14 mouse cellular contexts compared by ENCODE assay signal in genomic region chr9:120115580-120115979, GRCm38 (mm10). TPM values are rescaled to one million over a fixed set of nuclear protein-coding genes. Genes with fewer than 3 reads are reported as not detected.
DNase-seq lines count a peak whose midpoint lies in the region; ATAC-seq and TF ChIP-seq lines count a peak whose summit lies in the region.
"Had no signal": no experiment of that assay in that cellular context is flagged by ENCODE, and none has a peak within 500 bp of the region (broad histone marks: within the 10 kb centered on the region; RNA-seq: fewer than 3 reads in every experiment).

No protein-coding gene starts in this region.

- peaks cover 38% of the 10 kb centered on the region for H3K36me3 ChIP-seq in hindbrain, embryonic 10.5 days
- H3K36me3 ChIP-seq in hindbrain, embryonic 16.5 days (ENCODE audit: control insufficient read depth, insufficient read depth, low read length) = peaks cover 14% of the 10 kb centered on the region

- no peaks in the 10 kb centered on the region for H3K27me3 ChIP-seq in hindbrain, embryonic 10.5 days (ENCODE audit: insufficient read depth, poor library complexity, severe bottlenecking)
- no peaks in the 10 kb centered on the region for H3K27me3 ChIP-seq in hindbrain, embryonic 16.5 days (replicated peaks; ENCODE audit: control insufficient read depth, insufficient read depth, low read length)
- H3K27me3 ChIP-seq in cerebellum, adult 2 months (ENCODE audit: control insufficient read depth, insufficient read depth, low read length) = no peaks in the 10 kb centered on the region
- H3K27me3 ChIP-seq: midbrain, embryonic 12.5 days had no signal

- no peak for DNase-seq in hindbrain, embryonic 10.5 days (ENCODE audit: low spot score)
- peak; percentile 93 for DNase-seq in MEL-GATA-1-ER (ENCODE audit: extremely low read depth, low read depth)
- DNase-seq in cerebellum, adult 2 months = no peak
- DNase-seq in right cerebral cortex, postnatal 25 days = no peak
- DNase-seq in kidney, postnatal 25 days = no peak
- DNase-seq: kidney, adult 11 months; retina, postnatal 1 day; thymus, postnatal 4 days had no signal

- H3K4me2 ChIP-seq in hindbrain, embryonic 16.5 days (ENCODE audit: low read length) = no peak overlapping the region
- H3K4me2 ChIP-seq: midbrain, embryonic 12.5 days had no signal

- WGBS in hindbrain, embryonic 10.5 days = 79% methylated on average over 5 of the region's 5 CpGs
- WGBS in hindbrain, embryonic 16.5 days = 84% methylated on average over 5 of the region's 5 CpGs
- WGBS in cerebellum, adult 2 months = 64% methylated on average over 5 of the region's 5 CpGs

- peaks cover 13% of the 10 kb centered on the region for H3K4me1 ChIP-seq in hindbrain, embryonic 10.5 days (replicated peaks)
- H3K4me1 ChIP-seq in hindbrain, embryonic 16.5 days (ENCODE audit: control insufficient read depth, insufficient read depth, low read depth, low read length) = no peaks in the 10 kb centered on the region; the same call in 1 of the 2 replicates
- H3K4me1 ChIP-seq in cerebellum, adult 2 months (ENCODE audit: control insufficient read depth, insufficient read depth, low read length) = peaks cover 16% of the 10 kb centered on the region

- TF ChIP-seq CTCF in cerebellum, adult 2 months (IDR thresholded peaks at IDR 0.05; ENCODE audit: borderline replicate concordance, insufficient read depth, low read depth, low read length) = no peak

- ATAC-seq in hindbrain, embryonic 16.5 days = no peak
- ATAC-seq in erythroblast, adult 5-6 weeks (replicated peaks; ENCODE audit: low FRiP score, poor library complexity, severe bottlenecking) = peak; percentile 67
- ATAC-seq in megakaryocyte progenitor cell, adult 5-6 weeks (replicated peaks; ENCODE audit: poor library complexity) = peak; percentile 65

- H3K9me3 ChIP-seq in hindbrain, embryonic 10.5 days = no peaks in the 10 kb centered on the region
- H3K9me3 ChIP-seq in hindbrain, embryonic 16.5 days (ENCODE audit: control insufficient read depth, low read length) = no peaks in the 10 kb centered on the region
- H3K9me3 ChIP-seq: midbrain, embryonic 12.5 days had no signal

- peak overlapping the region; percentile 13; the same call in 1 of the 2 replicates for H3K27ac ChIP-seq in hindbrain, embryonic 10.5 days
- no peak overlapping the region for H3K27ac ChIP-seq in hindbrain, embryonic 16.5 days (ENCODE audit: low read depth, low read length)
- no peak overlapping the region for H3K27ac ChIP-seq in cerebellum, adult 2 months (ENCODE audit: insufficient read depth, low read length)
- H3K27ac ChIP-seq: midbrain, embryonic 12.5 days had no signal

- TF ChIP-seq POLR2A in cerebellum, adult 2 months (IDR thresholded peaks at IDR 0.05; ENCODE audit: borderline replicate concordance, insufficient read depth, low read length) = no peak

- no peak overlapping the region for H3K9ac ChIP-seq in hindbrain, embryonic 16.5 days (ENCODE audit: low read depth, low read length)
- H3K9ac ChIP-seq: midbrain, embryonic 12.5 days had no signal

- no peak overlapping the region for H3K4me3 ChIP-seq in hindbrain, embryonic 10.5 days
- no peak overlapping the region for H3K4me3 ChIP-seq in hindbrain, embryonic 16.5 days (ENCODE audit: low read length)
- no peak overlapping the region for H3K4me3 ChIP-seq in cerebellum, adult 2 months (replicated peaks; ENCODE audit: insufficient read depth, low read depth, low read length)
- H3K4me3 ChIP-seq: midbrain, embryonic 12.5 days had no signal

RNA-seq across cellular contexts. Expression of gene Slc25a38, which starts 5.4 kb away (rescaled TPM):
- 41.6 and 43.5 TPM in 2 replicates for polyA plus RNA-seq in hindbrain, embryonic 10.5 days (2016; fragmentation: Nextera tagmentation; extraction: Ambion mirVana)
- 48.1 and 48.6 TPM in 2 replicates for polyA plus RNA-seq in hindbrain, embryonic 16.5 days (2015; fragmentation: Nextera tagmentation; extraction: Ambion mirVana)
- 79.7 and 177 TPM in 2 replicates for total RNA-seq in erythroblast, adult 5-6 weeks (2015; ENCODE audit: low replicate concordance)
- total RNA-seq in erythroblast, adult 5-6 weeks (2017; ENCODE audit: low replicate concordance) = 230 and 266 TPM in 2 replicates
- 15.8 and 17.1 TPM in 2 replicates for total RNA-seq in megakaryocyte progenitor cell, adult 5-6 weeks (2015)
- total RNA-seq in megakaryocyte progenitor cell, adult 5-6 weeks (2017) = 16.9 and 19.7 TPM in 2 replicates
- 30.3 and 30.5 TPM in 2 replicates for polyA plus RNA-seq in cerebellum, adult 2 months (2012; rRNA removed)

RNA-seq across cellular contexts. Expression of gene Rpsa, which starts 11.9 kb away (rescaled TPM):
- 1,315 and 1,519 TPM in 2 replicates for polyA plus RNA-seq in hindbrain, embryonic 10.5 days (2016; fragmentation: Nextera tagmentation; extraction: Ambion mirVana)
- 939 and 943 TPM in 2 replicates for polyA plus RNA-seq in hindbrain, embryonic 16.5 days (2015; fragmentation: Nextera tagmentation; extraction: Ambion mirVana)
- total RNA-seq in erythroblast, adult 5-6 weeks (2015; ENCODE audit: low replicate concordance) = 532 and 535 TPM in 2 replicates
- 872 and 875 TPM in 2 replicates for total RNA-seq in erythroblast, adult 5-6 weeks (2017; ENCODE audit: low replicate concordance)
- total RNA-seq in megakaryocyte progenitor cell, adult 5-6 weeks (2015) = 3,721 and 3,879 TPM in 2 replicates
- 5,290 and 6,669 TPM in 2 replicates for total RNA-seq in megakaryocyte progenitor cell, adult 5-6 weeks (2017)
- polyA plus RNA-seq in cerebellum, adult 2 months (2012; rRNA removed) = 691 and 736 TPM in 2 replicates

RNA-seq across cellular contexts. Expression of gene Ccr8, which starts 23.7 kb away (rescaled TPM):
- not detected in 2 replicates for polyA plus RNA-seq in hindbrain, embryonic 10.5 days (2016; fragmentation: Nextera tagmentation; extraction: Ambion mirVana)
- polyA plus RNA-seq in hindbrain, embryonic 16.5 days (2015; fragmentation: Nextera tagmentation; extraction: Ambion mirVana) = not detected in 2 replicates
- not detected in 2 replicates for total RNA-seq in erythroblast, adult 5-6 weeks (2015; ENCODE audit: low replicate concordance)
- total RNA-seq in erythroblast, adult 5-6 weeks (2017; ENCODE audit: low replicate concordance) = not detected in 2 replicates
- total RNA-seq in megakaryocyte progenitor cell, adult 5-6 weeks (2015) = not detected in 2 replicates
- not detected in 2 replicates for total RNA-seq in megakaryocyte progenitor cell, adult 5-6 weeks (2017)
- polyA plus RNA-seq in cerebellum, adult 2 months (2012; rRNA removed) = not detected in 2 replicates
- total RNA-seq: granulocyte monocyte progenitor cell, adult 5-6 weeks; left cerebral cortex, adult 18-20 months had no signal
- polyA plus RNA-seq: midbrain, embryonic 12.5 days had no signal

RNA-seq across cellular contexts. Expression of gene Mobp, which starts 33.9 kb away (rescaled TPM):
- polyA plus RNA-seq in hindbrain, embryonic 10.5 days (2016; fragmentation: Nextera tagmentation; extraction: Ambion mirVana) = 0.22 and 0.26 TPM in 2 replicates
- 0.20 and 0.21 TPM in 2 replicates for polyA plus RNA-seq in hindbrain, embryonic 16.5 days (2015; fragmentation: Nextera tagmentation; extraction: Ambion mirVana)
- not detected in 2 replicates for total RNA-seq in erythroblast, adult 5-6 weeks (2015; ENCODE audit: low replicate concordance)
- total RNA-seq in erythroblast, adult 5-6 weeks (2017; ENCODE audit: low replicate concordance) = not detected in 2 replicates
- total RNA-seq in megakaryocyte progenitor cell, adult 5-6 weeks (2015) = not detected in 2 replicates
- total RNA-seq in megakaryocyte progenitor cell, adult 5-6 weeks (2017) = not detected in 2 replicates
- polyA plus RNA-seq in cerebellum, adult 2 months (2012; rRNA removed) = 1,427 and 1,761 TPM in 2 replicates
- total RNA-seq: granulocyte monocyte progenitor cell, adult 5-6 weeks had no signal

RNA-seq across cellular contexts. Expression of gene Cx3cr1, which starts 45.9 kb away (rescaled TPM):
- polyA plus RNA-seq in hindbrain, embryonic 10.5 days (2016; fragmentation: Nextera tagmentation; extraction: Ambion mirVana) = 6.3 and 8.2 TPM in 2 replicates
- 10.0 and 10.3 TPM in 2 replicates for polyA plus RNA-seq in hindbrain, embryonic 16.5 days (2015; fragmentation: Nextera tagmentation; extraction: Ambion mirVana)
- 6.7 and 7.3 TPM in 2 replicates for total RNA-seq in erythroblast, adult 5-6 weeks (2015; ENCODE audit: low replicate concordance)
- 8.8 and 13.7 TPM in 2 replicates for total RNA-seq in erythroblast, adult 5-6 weeks (2017; ENCODE audit: low replicate concordance)
- total RNA-seq in megakaryocyte progenitor cell, adult 5-6 weeks (2015) = 10.6 and 11.9 TPM in 2 replicates
- 10.8 and 13.9 TPM in 2 replicates for total RNA-seq in megakaryocyte progenitor cell, adult 5-6 weeks (2017)
- 8.6 and 9.0 TPM in 2 replicates for polyA plus RNA-seq in cerebellum, adult 2 months (2012; rRNA removed)
